Mouse (Mus musculus) liver, adult 2 months (tissue): ENCODE measurements at regions not wholly inside any gene's neighbourhood (a gene's known extent, or its start where the extent isn't known, plus 50 kb on each side); places are given as distances from the start of the nearest gene placed in this dataset.

Experiments
- DNase-seq: peaks from one replicate; pipeline ENCODE4 v3.0.0-alpha.2; 2011; ENCODE audit warnings: low read depth, low spot score; ENCODE audit errors: extremely low read depth
- H3K27ac ChIP-seq: fragments of 200-500 bp; replicated peaks from 2 replicates; pipeline ENCODE4 v1.5.1; 2012; ENCODE audit warnings: low read depth, mild to moderate bottlenecking, control low read depth, inconsistent platforms, low read length; ENCODE audit not compliant: insufficient read depth
- H3K27me3 ChIP-seq: fragments of 200-500 bp; 2 replicates; pipeline ENCODE4 v1.6.1; 2012; ENCODE audit warnings: mild to moderate bottlenecking, moderate library complexity, low read length, inconsistent platforms; ENCODE audit not compliant: control insufficient read depth, insufficient read depth
- H3K36me3 ChIP-seq: fragments of 200-500 bp; 2 replicates; pipeline ENCODE4 v1.6.1; 2012; ENCODE audit warnings: low read length, inconsistent platforms; ENCODE audit not compliant: control insufficient read depth, insufficient read depth
- H3K4me1 ChIP-seq: fragments of 200-500 bp; 2 replicates; pipeline ENCODE4 v1.6.1; 2011; ENCODE audit warnings: low read length; ENCODE audit not compliant: control insufficient read depth, insufficient read depth
- H3K4me3 ChIP-seq: fragments of 200-500 bp; 2 replicates; pipeline ENCODE4 v1.5.1; 2011; ENCODE audit warnings: low read depth, mild to moderate bottlenecking, control low read depth, low read length, moderate library complexity; ENCODE audit not compliant: insufficient read depth
- H3K79me2 ChIP-seq: fragments of 200-500 bp; 2 replicates; pipeline ENCODE4 v1.6.1; 2012; ENCODE audit warnings: inconsistent platforms, mild to moderate bottlenecking, low read length, moderate library complexity; ENCODE audit not compliant: control insufficient read depth, insufficient read depth
- H3K9ac ChIP-seq: fragments of 200-500 bp; 2 replicates; pipeline ENCODE4 v1.6.1; 2012; ENCODE audit warnings: low read depth, mild to moderate bottlenecking, control low read depth, inconsistent platforms, low read length
- CTCF ChIP-seq: fragments of 200-500 bp; IDR thresholded peaks from 2 replicates; pipeline ENCODE4 v1.5.1; 2011; ENCODE audit warnings: low read depth, low read length, control low read depth
- POLR2A ChIP-seq: fragments of 200-500 bp; IDR thresholded peaks from 2 replicates; pipeline ENCODE4 v1.6.1; 2011; ENCODE audit warnings: low read length, control low read depth; ENCODE audit not compliant: insufficient read depth; ENCODE audit errors: extremely low read depth
- WGBS: fragments of 180-500 bp; shearing (Covaris S2); methylation state at CpG from one replicate; pipeline ENCODE4 v1.1.7; 2018; 5-methylcytosine and 5-hydroxymethylcytosine counted together

DNA sequence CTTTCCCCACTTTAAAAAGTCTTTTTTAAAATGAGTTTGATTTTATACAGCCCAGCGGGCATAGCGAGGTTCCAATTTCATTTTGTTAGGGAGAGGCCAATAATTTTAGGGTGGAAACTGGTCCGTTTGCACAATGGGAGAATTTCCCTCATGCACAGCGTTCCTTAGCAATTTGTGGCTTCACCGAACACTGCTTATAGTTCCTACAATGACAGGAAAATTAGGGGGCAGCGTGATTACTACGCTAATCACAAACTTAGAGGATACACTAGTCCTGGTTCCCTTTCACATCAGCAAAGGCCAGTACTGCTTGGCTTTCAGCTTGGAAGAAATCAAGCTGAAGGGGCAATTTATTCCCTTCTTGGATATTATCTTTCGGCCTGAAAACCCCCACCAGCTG lies 745.1 kb upstream of the Gm19410 start:
- no peak overlapping the region for H3K27ac ChIP-seq
- WGBS = 97% methylated on average over 8 of the region's 8 CpGs
- no peak for DNase-seq
- TF ChIP-seq POLR2A (no peak), CTCF (no peak)
- no peaks in the 10 kb centered on the region for H3K79me2 ChIP-seq
- H3K4me1 ChIP-seq = no peaks in the 10 kb centered on the region
- no peak overlapping the region for H3K9ac ChIP-seq
- H3K27me3 ChIP-seq = no peaks in the 10 kb centered on the region
- no peaks in the 10 kb centered on the region for H3K36me3 ChIP-seq
- no peak overlapping the region for H3K4me3 ChIP-seq

DNA sequence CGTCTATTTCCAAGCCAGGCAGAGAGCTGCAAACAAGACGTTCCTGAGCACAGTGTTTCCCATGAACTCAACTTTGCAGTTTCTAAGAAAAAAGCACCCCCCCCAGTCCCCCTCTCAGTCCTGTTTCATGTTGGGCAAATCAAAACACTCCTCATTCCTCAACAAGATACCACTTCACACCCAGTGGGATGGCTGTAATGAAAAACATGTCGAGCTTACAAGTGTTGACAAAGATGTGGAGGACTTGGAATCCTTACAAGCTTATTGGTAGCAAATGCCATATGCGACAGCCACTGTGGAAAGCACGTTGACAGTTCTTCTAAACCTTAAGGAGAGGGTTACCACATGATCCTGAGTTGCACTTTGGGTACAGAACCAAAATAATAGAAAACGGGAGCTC lies 742.9 kb upstream of the Gm19410 start:
- H3K27ac ChIP-seq = no peak overlapping the region
- DNase-seq = no peak
- H3K4me3 ChIP-seq = no peak overlapping the region
- no peaks in the 10 kb centered on the region for H3K4me1 ChIP-seq
- WGBS = 80% methylated on average over 6 of the region's 6 CpGs
- H3K9ac ChIP-seq = no peak overlapping the region
- no peaks in the 10 kb centered on the region for H3K36me3 ChIP-seq
- TF ChIP-seq POLR2A (no peak), CTCF (no peak)
- H3K79me2 ChIP-seq = no peaks in the 10 kb centered on the region
- H3K27me3 ChIP-seq = no peaks in the 10 kb centered on the region

- no peaks in the 10 kb centered on the region for H3K36me3 ChIP-seq
- H3K4me3 ChIP-seq = no peak overlapping the region
- no peak for DNase-seq
- WGBS = 82% methylated on average over 3 of the region's 3 CpGs
- H3K27ac ChIP-seq = no peak overlapping the region
- H3K27me3 ChIP-seq = no peaks in the 10 kb centered on the region
- H3K4me1 ChIP-seq = no peaks in the 10 kb centered on the region
- TF ChIP-seq POLR2A (no peak), CTCF (no peak)
- no peaks in the 10 kb centered on the region for H3K79me2 ChIP-seq
- no peak overlapping the region for H3K9ac ChIP-seq
These were observed 717.8 kb upstream of the Gm19410 start for GRCm38 (mm10) chr8:35047798-35048197.

DNA sequence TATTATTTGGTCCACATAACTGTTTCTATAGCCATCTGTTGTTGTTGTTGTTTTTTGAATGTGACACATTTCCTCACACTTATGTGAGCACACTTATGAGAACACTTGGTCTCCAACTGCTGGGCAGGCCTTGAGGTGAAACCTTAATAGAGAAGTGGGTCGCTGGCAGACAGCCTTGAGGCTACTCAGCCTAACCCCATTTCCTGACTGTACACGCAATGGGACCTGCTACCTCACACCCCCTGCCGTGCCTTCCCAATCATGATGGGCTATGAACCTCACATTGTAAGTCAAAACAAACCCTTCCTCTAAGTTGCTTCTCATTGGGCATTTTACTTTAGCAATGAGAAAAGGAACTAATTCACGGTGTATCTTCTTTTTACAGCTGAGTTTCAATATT lies 712.1 kb upstream of the Gm19410 start:
- no peak overlapping the region for H3K27ac ChIP-seq
- H3K79me2 ChIP-seq = no peaks in the 10 kb centered on the region
- no peaks in the 10 kb centered on the region for H3K27me3 ChIP-seq
- no peak overlapping the region for H3K4me3 ChIP-seq
- H3K9ac ChIP-seq = no peak overlapping the region
- WGBS = 90% methylated on average over 4 of the region's 4 CpGs
- no peak for DNase-seq
- TF ChIP-seq CTCF = no peak
- TF ChIP-seq POLR2A = no peak
- no peaks in the 10 kb centered on the region for H3K36me3 ChIP-seq
- no peaks in the 10 kb centered on the region for H3K4me1 ChIP-seq

DNA sequence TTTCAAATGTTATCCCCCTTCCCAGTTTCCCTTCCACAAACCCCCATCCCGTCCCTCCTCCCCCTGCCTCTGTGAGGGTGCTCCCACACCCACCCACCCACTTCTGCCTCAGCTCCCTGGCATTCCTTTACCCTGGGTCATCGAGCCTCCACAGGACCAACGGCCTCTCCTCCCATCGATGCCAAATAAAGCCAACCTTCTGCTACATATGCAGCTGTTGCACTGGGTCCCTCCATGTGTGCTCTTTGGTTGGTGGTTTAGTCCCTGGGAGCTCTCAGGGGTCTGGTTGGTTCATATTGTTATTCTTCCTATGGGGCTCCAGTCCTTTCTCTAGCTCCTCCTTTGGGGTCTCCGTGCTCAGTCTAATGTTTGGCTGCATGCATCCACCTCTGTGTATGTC lies 704.5 kb upstream of the Gm19410 start:
- no peak overlapping the region for H3K4me3 ChIP-seq
- H3K27me3 ChIP-seq = no peaks in the 10 kb centered on the region
- H3K36me3 ChIP-seq = no peaks in the 10 kb centered on the region
- no peaks in the 10 kb centered on the region for H3K79me2 ChIP-seq
- no peak overlapping the region for H3K9ac ChIP-seq
- TF ChIP-seq POLR2A (no peak), CTCF (no peak)
- WGBS = 86% methylated on average over 5 of the region's 5 CpGs
- H3K4me1 ChIP-seq = no peaks in the 10 kb centered on the region
- H3K27ac ChIP-seq = no peak overlapping the region
- no peak for DNase-seq

DNA sequence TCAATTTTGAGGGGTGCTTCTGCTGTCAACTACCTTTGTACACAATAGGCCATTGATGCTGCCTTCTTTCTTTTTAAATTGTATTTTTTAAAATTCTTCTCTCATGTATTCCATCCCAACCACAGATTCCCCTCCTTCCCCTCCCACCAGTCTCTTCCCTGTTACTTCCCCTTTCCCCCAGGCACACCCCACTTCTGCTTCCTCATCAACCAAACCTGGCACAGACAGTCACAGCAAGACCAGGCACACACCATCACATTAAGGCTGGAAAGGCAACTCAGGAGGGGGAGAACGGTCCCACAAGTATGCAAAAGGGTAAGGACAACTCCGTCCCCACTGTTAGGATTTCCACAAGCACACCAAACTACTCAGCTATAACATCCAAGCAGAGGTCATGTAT lies 697.4 kb upstream of the Gm19410 start:
- no peak for DNase-seq
- H3K79me2 ChIP-seq = no peaks in the 10 kb centered on the region
- H3K4me1 ChIP-seq = no peaks in the 10 kb centered on the region
- TF ChIP-seq POLR2A (no peak), CTCF (no peak)
- H3K36me3 ChIP-seq = no peaks in the 10 kb centered on the region
- H3K4me3 ChIP-seq = no peak overlapping the region
- H3K27me3 ChIP-seq = no peaks in the 10 kb centered on the region
- no peak overlapping the region for H3K9ac ChIP-seq
- 85% methylated on average over 2 of the region's 2 CpGs for WGBS
- no peak overlapping the region for H3K27ac ChIP-seq
